Mouse (Mus musculus) spleen, adult 18-20 months (tissue): Measurements from ENCODE around the gene Sec31b.
A peak's percentile ranks its signal among the peaks of the same experiment; 100 is the strongest.

ENCODE experiments used
- DNase-seq, 2 experiments: peaks; one replicate each; pipeline ENCODE4 v3.0.0; 2022; ENCODE audit warnings: mixed read lengths in 2 of 2

The Sec31b gene

DNA sequence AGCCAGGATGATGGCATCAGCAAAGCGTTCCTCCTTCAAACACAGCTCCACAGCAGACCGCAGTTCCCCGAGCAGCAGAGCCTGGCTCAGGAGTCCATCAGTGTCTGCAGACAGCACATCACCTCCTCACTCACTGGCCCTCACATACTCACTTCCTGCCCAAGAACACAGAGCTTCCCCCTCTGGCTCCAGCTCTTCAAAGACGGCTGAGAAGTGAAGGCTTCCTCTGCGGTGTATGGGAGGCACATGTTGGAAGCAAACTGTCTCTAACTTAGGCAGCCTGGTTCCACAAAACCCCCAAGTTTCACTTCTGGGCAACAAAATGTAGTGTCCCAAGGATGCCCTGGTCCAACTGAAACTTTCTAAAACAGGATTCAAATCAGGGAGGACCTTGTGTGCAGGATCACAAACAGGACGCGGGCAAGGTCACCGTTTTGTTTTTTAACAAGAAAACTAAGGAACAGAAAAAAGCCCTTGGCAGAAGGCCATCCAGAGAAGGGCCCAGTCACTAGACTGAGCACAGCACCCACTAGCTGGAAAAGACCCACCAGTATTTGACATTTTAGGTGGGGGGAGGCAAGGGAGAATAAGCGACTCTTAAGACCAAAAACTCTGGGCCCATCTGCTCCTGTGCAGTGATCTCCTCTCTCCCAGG is 20.0 kb downstream of the Sec31b start:
- DNase-seq = no peak

DNA sequence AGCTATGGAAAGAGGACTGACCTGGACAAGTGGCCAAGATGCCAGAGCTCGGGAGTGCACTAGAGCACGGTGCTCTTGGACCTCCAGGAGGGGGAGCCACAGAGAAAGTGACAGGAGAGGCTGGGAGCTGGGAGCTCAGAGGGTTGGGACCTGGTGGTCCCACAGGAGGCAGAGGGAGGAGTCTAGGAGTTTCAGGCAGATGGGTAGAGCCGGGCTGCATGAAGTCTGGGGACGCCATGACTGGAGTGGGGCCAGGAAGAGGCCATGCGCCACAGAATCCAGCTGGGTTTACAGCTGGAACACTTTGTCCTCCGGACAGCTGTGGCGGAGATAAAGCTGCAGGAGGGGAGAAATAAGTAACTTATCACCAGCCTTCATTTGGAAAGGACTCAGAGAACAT is 26.5 kb downstream of the Sec31b start:
- DNase-seq = no peak

DNA sequence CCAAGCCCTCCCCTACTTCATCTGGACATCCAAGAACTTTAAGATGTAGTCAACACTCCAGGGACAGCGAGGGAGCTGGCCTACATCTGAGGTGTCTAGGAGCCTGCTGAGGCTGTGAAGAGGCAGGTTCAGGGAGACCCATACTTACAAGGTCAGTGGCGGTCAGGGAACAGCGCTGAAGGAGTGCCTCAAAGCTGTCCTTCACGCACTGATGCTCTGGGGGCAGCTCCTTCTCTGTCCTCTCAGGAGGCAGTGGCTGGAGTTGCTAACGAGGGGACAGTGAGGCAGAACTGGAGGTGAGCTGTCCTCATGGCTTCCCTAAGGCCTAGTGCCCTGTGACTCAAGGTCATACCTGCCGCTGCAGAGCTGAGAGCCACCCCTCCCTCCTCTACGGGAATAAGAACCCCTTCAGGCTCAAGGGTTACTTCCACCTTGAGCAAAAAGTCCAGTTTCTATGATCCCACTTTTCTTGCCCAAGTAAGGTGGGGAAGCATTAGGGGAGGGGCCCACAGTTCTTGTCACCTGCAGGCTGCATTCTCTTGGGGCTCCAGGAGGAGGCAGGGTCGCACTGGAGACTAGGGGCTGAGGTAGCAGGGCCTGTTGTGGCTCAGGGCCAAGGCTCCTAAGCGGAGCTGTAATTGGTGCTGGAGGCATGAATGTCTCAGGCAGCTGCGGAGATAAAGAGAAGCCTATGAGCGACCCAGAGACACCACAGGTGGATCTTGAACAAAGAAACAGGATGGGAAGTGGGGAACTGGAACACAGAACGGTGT is 27.5 kb downstream of the Sec31b start:
- DNase-seq = no peak

DNA sequence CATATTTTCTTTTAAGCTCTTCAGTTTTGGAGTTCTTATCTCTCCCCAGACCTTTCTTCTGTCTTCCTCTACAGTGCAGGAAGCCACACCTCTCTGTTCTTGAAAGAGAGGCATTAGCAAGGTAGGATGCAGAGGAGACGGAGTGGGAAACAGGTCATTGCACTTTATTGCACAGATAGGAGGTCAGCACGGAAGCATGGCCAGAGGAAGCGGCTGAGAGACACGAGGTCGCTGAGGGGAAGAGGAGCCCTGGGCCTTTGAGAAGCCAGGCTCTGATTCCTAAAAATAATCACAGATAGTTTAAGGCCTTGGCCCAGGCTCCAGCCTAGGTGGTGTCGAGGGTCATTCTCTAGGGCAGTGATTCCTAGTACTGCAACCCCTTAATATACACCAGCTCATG is 29.9 kb downstream of the Sec31b start:
- no peak for DNase-seq

DNA sequence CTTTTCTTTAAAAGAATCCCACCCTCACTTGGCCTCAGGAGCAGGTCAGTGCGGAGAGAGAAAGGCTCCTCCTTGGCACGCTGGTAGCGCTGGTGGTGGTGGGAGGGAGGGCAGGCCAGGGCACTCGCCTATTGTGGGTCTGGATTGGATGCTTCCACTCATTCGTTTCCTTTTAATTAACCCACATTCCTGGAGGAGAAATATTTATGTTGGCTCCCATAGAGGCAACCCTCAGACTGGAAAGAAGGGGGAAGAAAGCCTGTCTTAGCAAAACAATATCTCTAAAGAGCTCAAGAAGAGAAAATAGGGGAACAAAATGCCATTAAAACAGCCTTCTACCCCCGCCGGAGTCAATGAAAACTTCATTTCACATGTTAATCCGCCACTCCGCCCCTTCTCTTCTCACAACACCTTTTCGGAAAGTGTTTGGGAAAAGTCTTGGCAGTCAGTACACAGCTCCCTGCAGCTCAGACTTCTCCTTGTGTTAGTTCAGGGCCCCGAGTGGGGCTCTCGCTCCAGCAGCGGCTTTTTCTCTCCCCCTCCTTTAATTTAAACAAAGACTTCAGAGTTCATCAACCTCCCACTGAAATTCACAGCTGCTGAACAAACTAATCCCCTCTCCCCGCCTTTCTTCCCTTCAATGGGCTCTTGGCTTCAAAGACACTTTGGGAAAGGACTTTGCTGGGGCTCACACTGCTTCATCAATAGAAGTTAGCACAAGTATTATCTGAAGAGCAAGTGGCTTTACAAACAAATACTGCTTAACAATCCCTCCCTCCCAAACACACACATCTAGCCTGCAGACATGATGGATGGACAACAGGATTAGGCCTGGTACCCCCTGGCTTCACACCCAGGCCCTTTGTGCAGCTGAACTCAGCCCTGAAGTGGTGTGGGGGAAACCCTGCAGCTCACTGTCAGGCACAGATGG is 30.9 kb downstream of the Sec31b start:
- DNase-seq = no peak

DNA sequence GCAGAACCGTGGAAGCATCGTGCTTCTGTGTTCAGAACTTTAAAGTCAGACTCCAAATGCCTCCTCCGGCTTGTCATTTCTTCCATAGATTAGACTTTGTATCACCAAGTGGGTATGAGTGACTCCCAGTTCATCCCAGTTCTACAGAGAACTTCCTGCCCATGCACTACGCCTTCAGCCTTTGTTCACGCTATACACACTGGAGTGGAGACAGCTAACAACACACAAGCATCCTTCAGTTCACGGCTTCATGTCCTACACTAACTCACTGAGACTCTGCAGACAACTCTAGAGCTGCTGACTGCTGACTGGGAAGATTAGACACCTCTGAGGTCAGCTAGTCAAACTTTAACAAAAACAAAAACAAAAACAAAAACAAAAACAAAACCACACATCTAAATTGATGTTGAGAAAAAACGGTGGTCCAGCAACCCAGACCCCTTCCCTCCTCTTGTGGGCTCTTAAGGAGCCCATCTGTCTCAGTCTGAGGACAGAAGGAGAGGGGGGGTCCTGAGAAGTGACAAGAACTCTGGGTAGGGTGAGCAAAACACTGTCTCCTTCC is 31.7 kb downstream of the Sec31b start:
- no peak for DNase-seq

DNA sequence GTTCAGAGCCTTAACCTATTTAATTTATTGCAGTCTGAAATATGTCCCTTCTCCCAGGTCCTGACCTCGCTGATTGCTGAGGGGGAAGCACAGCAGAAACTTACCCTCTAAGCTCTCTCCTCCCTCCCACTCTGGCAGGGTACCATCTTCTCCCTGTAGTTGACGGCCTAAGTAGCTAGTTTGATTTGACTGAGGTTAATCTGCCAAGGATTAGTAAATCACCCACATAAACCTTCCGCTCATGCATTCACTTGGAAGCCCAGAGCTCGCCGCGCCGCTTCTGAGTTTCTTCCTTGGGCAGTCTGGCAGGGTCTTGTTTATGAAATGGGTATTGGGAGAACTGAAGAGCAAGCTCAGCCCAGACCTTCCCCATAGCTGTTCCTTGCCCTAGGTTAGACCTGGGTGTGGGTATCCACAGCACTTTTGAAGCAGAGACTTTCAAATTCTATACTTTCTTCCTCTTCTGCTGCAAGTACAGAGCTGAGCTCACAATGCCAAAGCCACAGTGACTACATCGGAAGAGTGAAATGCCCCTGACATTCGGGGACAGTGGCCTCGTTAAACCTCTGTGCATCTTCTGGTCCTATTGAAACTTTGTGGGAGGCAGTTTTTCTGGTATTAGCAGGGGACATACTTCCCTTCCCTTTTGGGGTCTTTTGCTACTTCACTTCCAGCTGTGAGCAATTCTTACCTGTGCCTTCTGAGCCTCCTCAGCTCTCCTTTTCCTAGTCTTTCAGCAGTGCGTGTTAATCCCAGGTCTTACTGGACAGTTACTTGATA is 32.4 kb downstream of the Sec31b start:
- no peak for DNase-seq

DNA sequence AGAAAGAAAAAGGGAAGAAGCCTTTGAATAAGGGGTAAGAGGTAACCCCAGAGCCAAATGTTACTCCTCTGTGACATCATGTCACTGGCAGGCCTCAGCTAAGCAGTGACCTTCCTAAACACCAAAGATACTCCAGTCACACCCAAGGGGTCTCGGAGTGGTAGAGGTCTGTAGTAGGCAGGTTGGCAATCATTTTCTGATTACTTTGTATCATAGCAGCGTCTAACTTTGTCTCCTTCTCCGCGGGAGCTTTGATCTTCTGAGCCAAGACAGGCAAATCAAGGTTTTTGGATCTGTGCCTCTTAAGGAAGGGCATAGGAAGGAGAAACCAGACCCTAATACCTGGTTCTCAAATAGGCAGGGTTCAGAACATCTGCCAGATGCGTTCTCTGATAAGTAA is 33.1 kb downstream of the Sec31b start:
- DNase-seq = no peak

DNA sequence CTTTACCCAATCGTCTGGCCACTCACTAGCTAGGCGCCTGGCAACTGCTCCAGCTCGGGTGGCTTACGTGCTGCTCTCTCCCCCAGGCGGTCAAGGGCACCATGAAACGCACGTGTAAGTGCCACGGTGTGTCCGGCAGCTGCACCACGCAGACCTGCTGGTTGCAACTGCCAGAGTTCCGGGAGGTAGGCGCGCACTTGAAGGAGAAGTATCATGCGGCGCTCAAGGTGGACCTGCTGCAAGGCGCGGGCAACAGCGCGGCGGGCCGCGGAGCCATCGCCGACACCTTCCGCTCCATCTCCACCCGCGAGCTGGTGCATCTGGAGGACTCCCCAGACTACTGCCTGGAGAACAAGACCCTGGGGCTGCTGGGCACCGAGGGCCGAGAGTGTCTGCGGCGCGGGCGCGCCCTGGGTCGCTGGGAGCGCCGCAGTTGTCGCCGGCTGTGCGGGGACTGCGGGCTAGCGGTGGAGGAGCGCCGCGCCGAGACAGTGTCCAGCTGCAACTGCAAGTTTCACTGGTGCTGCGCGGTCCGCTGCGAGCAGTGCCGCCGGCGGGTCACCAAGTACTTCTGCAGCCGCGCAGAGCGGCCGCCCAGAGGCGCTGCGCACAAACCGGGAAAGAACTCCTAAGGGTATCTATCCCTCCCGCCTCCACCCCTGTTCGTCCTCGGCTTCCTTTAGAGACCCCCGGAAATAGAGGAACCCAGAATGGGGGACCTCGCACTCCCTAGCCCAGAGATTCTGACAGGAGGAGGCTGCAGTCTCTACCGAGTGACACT is 34.0 kb downstream of the Sec31b start:
- no peak for DNase-seq

DNA sequence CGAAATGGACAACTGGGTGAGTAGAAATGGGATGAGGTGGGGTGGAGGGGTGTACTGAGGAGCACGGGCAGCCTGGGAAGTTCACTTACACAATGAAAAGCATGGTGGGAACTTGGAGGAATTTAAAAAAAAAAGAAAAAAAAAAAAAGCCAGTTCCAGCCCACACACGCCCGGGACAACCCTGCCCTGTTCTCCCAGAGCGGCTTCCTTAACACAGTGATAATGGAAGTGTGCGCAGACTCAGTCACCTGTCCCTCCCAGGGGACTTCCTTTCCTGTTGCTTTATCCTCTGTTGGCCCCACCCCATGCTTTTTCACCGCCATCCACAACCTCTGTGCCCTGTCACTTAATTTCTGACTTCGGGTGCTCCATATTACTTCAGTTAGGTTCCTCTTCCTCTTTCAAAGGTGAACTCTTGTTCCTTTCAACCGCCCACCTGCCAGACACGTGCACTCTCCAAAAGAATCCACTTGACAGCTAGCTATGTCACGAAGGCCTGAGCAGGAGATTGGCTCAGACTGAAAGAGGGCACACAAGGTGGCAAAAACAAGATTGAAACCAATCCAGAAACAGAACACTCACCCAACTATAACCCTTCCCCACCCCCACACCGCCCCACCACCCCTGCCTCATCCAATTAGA is 35.0 kb downstream of the Sec31b start:
- DNase-seq = no peak

DNA sequence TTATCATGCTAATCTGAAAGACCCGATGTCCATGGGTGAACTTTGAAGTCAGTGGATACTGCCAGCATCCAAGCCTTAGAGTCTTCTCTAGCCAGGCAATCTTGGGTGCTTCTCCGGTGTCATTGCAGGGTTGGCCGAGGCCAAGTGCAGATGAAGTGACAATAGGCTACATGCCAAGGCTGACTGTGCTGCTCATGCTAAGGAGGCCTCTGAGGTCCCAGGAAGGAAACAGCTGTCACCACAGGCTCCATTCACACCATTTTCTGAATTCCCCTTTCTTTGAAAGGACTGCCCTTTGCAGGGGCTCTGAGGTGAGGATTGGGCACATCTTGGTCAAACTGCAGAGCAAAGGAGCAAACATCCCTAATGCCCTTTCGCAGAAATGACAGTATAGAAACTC is 42.9 kb downstream of the Sec31b start:
- DNase-seq = no peak

DNA sequence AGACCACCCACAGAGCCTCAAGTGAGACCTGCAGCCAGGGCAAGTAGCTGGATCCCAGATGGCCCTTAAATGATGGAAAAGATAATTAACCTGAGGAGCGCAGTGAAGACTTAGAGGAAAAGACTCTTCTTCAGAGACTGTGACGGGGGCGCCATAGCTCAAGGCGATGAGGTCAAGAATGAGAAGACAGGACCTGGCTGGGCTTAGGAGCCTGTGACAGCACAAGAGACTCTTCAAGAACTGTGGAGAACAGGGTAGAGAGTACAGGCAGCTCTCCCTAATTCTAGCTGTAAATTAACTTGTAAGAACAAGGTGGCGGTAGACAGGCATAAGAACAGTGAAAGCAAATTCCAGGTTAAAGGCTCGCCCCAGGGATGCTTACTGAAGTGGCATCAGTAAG is 43.7 kb downstream of the Sec31b start:
- no peak for DNase-seq

DNA sequence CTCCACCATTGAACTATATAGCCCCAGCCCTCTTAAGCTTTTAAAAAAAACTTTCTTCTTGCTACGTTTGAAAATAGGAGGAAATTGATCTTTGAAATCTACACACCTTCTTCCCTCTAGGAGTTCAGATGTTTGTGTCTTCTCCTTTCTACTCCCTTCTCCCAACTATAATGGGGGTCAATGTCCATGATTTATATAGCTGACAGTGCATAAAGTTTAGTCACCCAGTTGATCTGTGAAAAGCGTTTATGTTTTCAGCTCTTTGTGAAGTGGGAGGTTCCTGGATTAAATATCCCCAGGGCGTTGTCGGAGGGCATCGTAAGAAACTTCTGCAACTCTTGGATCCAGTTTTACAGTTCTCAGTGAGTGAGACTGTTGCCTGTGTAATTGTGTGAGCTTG is 45.4 kb downstream of the Sec31b start:
- no peak for DNase-seq

DNA sequence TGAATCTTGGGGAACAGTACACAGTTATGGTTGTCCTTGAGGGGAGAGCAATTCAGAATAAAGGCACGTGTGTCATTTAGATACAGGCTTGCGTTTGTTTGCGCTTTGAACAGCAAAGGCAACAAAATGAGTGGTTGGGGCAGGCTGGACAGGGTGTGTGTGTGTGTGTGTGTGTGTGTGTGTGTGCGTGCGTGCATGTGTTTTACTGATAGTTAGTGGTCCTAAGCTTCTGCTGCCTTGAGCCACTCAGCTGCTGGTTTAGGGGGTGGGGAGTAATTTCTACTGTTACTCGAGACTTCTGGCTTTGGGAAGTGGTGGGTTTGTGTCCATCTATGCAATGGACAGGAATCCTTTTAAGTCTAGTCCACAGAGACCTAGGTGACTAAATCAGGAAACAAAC is 46.7 kb downstream of the Sec31b start:
- DNase-seq = no peak

DNA sequence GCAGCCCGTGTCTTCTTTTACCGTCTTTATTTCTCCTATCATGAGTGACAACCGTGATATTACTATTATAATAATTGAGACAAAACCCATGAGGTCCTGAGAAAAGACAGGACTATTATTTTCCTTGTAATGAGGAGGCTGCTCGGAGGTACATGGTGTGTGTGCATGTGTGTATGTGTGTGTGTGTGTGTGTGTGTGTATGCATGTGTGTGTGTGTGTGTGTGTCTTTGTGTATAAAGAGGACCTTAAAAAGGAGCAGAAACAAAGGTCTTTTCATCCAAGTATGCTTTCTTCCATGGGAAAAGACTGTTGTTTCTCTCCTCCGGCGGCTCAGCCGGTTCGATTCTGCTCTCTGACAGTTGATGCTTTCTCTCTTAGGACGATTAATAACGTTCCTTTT is 48.7 kb downstream of the Sec31b start:
- no peak for DNase-seq

DNA sequence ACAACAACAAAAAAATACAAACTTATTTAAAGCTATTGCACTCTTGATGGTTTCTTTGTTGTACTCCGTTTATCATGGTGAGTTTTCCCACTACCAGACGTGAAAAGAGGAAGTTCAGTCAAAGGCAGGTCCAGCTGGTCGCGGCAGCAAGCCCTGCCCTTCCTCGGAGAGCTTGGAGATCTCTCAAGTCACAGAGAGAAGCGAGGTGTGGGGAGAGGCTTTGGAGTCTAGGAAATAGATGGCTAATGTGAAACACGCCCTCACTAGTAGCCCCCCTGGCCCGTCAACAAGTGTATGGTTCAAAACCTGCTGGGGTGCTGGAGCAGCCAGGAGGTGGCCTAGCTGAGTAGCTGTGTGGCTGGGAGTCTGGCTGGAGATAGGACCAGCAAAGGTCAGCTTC is 49.2 kb downstream of the Sec31b start:
- DNase-seq = no peak

DNA sequence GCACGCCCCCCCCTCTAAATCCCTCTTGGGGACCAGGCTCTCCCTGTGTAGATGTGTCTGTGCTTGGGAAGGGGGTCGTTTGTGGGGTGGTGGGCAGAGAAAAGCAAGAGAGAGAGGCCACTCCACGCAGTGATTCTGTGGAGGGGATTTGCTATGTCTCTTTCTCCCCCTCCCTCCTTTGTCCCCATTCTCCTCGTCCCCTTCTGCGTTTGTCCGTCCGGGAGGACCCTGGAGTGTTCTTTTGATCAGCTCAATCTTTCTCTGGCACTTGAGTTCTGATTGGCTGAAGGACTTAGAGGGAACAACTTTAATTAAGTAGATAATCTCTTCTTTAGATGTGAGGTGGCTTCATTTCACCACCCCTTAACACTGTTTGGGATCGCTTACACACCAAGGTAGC is 52.5 kb downstream of the Sec31b start, which contains the start of gene Wnt8b:
Wnt8b (plus strand) TSS at position 345 of the 400 bp plus-strand sequence.
- DNase-seq = no peak

DNA sequence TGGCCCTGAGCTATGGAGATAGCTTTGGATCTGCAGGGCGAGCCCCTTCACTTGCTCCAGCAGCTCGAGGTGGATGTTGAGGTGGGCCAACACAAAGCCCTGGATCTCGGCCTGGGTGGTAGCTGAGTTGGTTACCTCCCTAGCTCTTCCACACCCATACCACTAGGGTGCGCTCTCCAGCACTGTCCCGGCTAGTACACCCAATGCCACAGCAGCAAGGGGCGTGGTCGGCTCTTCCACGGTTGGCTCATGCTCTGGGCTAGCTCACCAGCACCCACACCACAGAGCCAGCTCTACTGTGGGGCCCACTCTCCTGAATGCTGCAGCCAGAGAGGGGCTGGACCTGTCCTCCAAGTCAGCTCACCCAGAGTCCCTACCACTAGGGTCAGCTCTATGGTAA is 58.4 kb downstream of the Sec31b start:
- peak; percentile 11 to 44 for DNase-seq

DNA sequence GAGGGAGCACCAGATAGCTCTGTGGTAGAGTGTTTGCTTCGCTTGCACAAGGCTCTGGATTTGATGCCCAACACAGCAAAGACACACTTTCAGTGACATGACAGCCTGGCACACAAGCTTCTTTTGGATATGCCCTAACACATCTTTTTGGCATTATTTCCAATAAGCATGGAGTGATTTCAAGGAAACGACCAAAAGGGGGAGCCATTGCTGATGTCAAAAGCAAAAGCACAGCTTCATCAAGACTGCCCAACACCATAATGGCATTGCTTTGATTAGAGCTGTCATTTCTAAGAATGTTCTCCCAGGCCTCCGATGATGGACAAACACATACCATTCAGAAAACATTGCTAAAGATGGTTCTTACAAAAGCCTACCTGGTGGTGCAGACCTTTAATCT is 69.1 kb downstream of the Sec31b start:
- DNase-seq = no peak

DNA sequence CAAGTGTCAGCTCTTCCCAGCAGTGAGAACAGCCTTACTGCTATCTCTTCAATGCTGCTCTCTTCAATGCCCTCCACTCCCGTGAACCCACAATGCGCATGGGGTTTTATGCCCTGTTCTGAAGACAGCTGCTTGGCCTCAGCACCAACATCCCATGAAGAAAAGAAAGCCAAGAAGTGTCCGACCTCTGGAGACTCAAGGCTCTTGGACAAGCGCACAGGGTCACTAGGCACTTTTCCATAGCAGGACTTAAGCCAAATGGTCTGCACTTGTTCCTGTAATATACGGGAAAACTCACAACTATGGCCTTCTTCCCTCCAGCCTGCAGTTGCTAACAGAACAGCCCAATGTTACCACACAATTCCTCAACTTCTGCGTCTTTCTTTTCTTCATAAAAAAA is 70.4 kb downstream of the Sec31b start:
- DNase-seq = no peak

DNA sequence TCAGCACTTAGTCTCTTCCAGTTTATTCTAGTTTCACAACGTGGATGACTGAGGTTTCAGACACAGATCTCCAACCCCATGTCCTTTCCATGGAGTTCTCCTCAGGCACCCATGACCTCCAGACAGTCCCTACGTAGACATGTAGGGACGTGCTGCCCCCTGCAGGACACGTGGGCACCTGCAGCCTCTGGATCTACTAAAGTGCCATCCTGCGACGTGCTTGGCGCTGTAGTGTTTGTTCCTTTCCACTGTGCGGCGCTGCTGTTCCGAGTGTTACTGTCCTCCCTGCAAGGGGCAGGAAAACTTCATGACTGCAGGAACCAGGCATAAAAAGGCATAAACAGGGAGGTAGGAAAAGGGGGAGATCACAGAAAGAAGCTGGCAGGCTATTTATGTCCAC is 71.5 kb downstream of the Sec31b start:
- DNase-seq = peak; percentile 57 to 79
